Mouse (Mus musculus) left cerebral cortex, adult 2 months (tissue): Measurements from ENCODE around the gene Hps6. TPM values are rescaled to one million over a fixed set of nuclear protein-coding genes. Genes with fewer than 3 reads are reported as not detected.
"Not testable (repeated sequence)": the region's sequence is repeated elsewhere in the genome, so short reads cannot be mapped to it uniquely, and the experiment has no call there.

Experiments
- DNase-seq, 2 experiments: peaks; one replicate each; pipeline ENCODE4 v3.0.0; 2021 to 2022; ENCODE audit warnings: low spot score in 2 of 2, mixed read lengths in 1 of 2; ENCODE audit errors: extremely low spot score in 1 of 2
- H3K27ac ChIP-seq: fragments of 200-600 bp; 2 replicates; pipeline ENCODE4 v1.8.1; 2022
- H3K4me3 ChIP-seq: fragments of 200-600 bp; 2 replicates; pipeline ENCODE4 v1.8.1; 2022
- CTCF ChIP-seq: fragments of 200-600 bp; IDR thresholded peaks from 2 replicates; pipeline ENCODE4 v1.8.1; 2022; ENCODE audit warnings: antibody characterized with exemption, mild to moderate bottlenecking, moderate library complexity
- intact Hi-C: fragments of 180-260 bp; cut with DNase I; formaldehyde crosslinking; loops from one replicate; pipeline ENCODE4 v1.15.1; 2025
- long read RNA-seq, 2 experiments: library from polyadenylated mRNA; stranded (forward); transcript quantifications; one replicate each; pipeline ENCODE4 v2.0.0; 2021; ENCODE audit warnings: borderline mapping rate in 2 of 2
- total RNA-seq, 2 experiments: library from RNA; stranded (reverse); gene quantifications; 2 replicates each; pipeline ENCODE4 v1.2.3; 2021

The Hps6 gene
- 1 to 10 TPM; 6.0 to 7.4 TPM for total RNA-seq
- long read RNA-seq, experiment 1, transcript Hps6-201 (1 exons, 2,666 nt) = major isoform, 11 of 11 reads
- long read RNA-seq, experiment 1, partial matches to known transcripts = 0 of 11 reads
- long read RNA-seq, experiment 1, other reads (novel, unspliced or antisense) = 0 of 11 reads
- long read RNA-seq, experiment 2, transcript Hps6-201 (1 exons, 2,666 nt) = major isoform, 11 of 11 reads
- long read RNA-seq, experiment 2, partial matches to known transcripts = 0 of 11 reads
- long read RNA-seq, experiment 2, other reads (novel, unspliced or antisense) = 0 of 11 reads

DNA sequence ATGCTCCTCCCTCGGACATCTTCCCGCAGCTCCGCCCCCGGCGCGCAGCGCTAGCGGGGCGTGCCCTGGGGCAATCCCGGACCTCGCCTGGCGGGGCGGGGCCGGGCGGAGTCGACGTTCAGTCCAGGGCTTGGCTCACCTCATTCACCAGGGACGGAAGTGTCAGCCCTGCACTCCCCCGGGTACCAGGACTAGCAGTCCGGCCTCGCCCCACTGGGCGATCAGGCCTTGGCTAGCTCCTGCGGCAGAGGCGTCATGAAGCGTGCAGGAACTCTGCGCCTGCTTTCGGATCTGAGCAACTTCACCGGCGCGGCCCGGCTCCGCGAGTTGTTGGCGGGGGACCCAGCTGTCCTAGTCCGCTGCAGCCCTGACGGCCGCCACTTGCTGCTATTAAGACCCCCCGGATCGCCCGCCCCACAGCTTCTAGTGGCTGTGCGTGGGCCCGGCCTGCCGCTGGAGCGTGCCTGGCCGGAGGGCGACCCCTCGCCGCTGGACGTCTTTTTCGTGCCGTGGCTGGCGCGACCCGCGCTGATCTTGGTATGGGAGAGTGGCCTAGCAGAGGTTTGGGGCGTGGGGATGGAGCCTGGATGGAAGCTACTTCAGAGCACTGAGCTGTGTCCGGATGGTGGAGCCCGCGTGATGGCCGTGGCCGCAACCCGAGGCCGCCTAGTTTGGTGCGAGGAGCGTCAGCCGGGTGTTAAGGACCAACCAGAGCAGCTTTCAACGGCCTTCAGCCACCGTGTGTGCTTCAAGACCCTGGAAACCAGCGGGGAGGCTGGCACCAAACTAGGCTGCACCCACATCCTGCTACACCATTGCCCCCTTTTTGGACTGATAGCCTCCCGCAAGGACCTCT, at the start of gene Hps6:
TSS of gene Hps6 (plus strand) at position 138 of the 856 bp plus-strand sequence.
- DNase-seq = peak; percentile 67 to 75
- Histone ChIP-seq H3K27ac (peak within 1 kb of the TSS; percentile 50), H3K4me3 (peak within 1 kb of the TSS; percentile 89)
- intact Hi-C loops = no loop called here
- no peak; the same call in none of the 2 replicates for TF ChIP-seq CTCF

DNA sequence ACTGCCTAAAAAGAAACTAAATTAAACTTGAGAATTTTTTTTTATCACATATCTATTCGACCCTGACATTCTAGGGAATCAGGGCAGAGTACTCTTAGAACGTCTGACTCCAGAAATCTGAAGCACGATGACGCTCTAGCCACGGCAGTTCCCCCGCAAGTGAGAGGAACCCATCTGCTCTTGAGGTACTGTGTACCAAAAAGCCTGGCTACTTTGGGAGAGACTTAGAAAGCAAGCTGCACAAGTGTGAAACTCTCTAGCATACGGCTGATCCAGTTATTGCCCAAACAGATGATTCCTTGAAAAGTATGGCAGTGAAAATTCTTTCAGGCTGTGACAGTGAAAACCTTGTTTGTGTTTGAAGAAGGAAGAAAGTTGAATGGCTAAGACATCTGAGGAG, 46.6 kb upstream of the Hps6 start:
- peak overlapping the region; percentile 40; the same call in 1 of the 2 replicates for H3K27ac ChIP-seq
- intact Hi-C loops = no loop called here
- DNase-seq = peak in 1 of 2 experiments; percentile 56
- TF ChIP-seq CTCF = no peak
- H3K4me3 ChIP-seq = no peak overlapping the region

DNA sequence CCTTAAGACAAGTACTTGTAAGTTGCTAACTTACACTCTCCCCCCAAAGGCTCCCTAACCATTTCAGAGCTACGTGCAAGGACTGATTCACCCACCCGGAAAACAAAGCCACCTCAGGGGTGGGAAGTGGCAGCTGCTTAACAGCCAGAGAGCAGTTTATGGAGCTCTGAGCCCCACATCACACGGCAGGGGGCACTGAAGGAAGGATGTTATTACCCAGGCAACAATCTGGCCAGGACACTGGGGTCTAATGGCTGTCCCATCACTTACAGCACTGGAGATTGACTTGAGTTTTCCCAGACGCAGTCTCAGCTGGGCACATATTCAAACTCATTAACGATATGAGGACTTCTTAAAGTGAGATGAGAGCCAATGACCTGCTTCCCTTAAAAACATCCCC, 42.5 kb upstream of the Hps6 start:
- no peak for DNase-seq
- Histone ChIP-seq H3K4me3 (no peak overlapping the region), H3K27ac (no peak overlapping the region)
- intact Hi-C loops = no loop called here
- TF ChIP-seq CTCF = no peak

DNA sequence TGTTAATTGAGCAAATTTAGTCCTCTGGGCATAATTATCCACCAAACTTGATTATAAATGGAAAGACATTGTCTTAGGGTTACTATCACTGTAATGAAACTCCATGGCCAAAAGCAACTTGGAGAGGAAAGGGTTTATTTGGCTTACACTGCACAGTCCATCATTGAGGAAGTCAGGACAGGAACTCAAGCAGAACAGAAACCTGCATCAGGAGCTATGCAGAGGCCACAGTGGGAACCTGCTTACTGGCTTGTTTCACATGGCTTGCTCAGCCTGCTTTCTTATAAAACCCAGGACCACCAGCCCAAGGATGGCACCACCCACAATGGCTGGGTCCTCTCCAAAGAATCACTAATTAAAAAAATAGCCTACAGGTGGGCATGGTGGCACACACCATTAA, 18.9 kb upstream of the Hps6 start:
- TF ChIP-seq CTCF = no peak
- H3K27ac ChIP-seq = no peak overlapping the region
- H3K4me3 ChIP-seq = no peak overlapping the region
- intact Hi-C loops = no loop called here
- no peak for DNase-seq

DNA sequence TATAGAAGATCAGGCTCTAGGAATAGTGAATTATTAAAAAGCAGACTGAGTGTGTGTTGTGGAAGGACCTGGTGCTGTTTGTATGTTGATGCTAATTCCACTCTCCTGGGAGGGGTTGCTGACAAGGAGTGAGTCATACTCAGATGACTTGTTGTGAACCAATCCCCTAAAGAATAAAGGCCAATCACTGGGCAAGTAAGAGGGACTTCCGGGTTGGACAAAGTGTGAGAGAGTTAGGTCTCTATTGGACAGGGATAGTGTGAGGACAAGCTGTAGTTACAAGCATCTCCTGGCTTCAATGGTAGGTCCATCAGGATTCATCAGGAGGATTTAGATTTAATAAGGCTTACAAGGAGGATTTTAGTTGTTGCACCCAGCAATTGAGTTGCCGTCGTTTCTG, 15.1 kb upstream of the Hps6 start:
- no peak for DNase-seq
- intact Hi-C loops = no loop called here
- Histone ChIP-seq H3K4me3 (no peak overlapping the region), H3K27ac (no peak overlapping the region)
- TF ChIP-seq CTCF = no peak

DNA sequence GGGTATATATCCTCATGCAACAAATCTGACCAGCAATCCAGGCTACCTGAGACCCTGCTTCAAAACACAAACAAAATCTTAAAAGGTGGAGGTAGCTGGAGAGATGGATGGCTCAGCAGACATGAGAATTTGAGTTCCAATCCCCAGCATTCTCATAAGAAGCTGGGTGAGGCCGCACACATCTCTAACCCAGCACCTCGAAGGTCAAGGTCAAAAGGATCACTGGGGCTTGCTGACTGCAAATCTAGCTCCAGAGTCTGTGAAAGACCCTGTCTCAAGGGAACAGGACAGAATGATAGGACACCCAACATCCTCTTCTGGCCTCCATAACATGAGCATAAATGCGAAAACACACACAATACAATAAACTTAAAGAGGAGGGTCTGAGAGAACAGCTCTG, 12.1 kb upstream of the Hps6 start:
- Histone ChIP-seq H3K27ac (no peak overlapping the region), H3K4me3 (no peak overlapping the region)
- no peak for TF ChIP-seq CTCF
- no peak for DNase-seq
- intact Hi-C loops = no loop called here

DNA sequence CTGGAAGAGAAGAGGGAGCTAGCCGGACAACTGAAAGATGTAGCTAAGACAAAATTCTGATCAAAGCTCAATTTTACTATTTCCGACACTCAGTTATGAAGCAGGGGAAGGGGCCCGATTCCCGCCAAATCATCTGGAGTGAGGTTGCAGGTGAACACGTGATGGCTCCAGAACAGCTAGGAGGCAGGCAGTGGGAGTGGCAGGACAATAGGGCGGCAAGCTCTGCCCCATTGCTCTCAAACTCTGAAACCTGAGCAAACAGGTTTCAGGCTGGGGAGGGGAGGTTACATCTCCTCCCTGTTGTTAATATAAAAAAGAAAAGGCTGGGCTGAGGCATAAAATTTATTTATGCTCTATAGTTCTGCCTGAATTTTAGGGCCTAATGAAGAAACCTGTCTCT, 9.9 kb upstream of the Hps6 start:
- DNase-seq, H3K27ac ChIP-seq, intact Hi-C loops, H3K4me3 ChIP-seq: not testable (repeated sequence)

DNA sequence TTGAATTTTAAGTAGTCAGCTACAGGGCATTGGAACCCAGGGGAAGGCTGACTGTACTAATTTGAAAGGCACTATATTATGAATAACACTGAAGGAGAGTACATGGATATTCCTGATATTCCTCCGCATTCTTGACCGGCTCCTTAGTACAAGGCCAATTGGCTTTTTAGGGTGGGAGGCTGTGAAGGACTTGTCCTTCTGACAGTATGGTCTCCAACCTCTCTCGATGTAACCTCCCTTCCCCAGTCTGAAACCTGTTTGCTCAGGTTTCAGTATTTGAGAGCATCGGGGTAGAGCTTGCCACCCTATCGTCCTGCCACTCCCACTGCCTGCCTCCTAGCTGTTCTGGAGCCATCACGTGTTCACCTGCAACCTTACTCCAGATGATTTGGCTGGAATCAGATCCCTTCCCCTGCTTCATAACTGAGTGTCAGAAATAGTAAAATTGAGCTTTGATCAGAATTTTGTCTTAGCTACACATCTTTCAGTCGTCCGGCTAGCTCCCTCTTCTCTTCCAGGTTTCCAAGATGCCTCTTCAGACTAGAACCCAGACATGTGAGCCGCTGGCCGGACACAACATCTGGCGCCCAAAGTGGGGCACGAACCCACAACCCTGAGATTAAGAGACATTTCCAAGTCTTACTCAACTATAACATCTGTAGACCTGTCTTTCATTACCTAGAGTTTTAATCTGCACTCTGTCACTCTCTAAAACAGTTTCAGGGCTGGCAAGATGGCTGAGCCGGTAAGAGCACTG, 9.1 kb upstream of the Hps6 start:
- intact Hi-C loops = no loop called here
- TF ChIP-seq CTCF = no peak
- no peak for DNase-seq
- Histone ChIP-seq H3K27ac (no peak overlapping the region), H3K4me3 (no peak overlapping the region)

DNA sequence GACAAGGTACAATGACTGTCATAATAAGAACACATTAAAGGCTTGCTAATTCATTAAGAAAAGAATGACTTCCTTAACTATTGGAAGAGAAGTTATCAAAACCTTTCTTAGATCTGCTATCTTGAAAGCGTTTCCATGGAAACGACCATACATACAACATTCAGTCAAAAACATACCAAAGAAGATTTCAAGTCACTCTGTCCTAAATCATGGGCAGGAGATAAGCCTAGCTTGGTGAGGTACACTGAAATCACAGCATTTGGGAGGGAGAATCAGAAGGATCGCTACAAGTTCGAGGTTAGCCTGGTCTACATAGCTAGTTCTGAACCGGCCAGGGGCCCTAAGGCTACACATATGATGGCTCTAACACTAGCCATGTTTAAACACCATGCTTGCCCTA, 5.9 kb upstream of the Hps6 start:
- TF ChIP-seq CTCF = no peak
- peak overlapping the region; percentile 97; the same call in 1 of the 2 replicates for H3K27ac ChIP-seq
- intact Hi-C loops = no loop called here

DNA sequence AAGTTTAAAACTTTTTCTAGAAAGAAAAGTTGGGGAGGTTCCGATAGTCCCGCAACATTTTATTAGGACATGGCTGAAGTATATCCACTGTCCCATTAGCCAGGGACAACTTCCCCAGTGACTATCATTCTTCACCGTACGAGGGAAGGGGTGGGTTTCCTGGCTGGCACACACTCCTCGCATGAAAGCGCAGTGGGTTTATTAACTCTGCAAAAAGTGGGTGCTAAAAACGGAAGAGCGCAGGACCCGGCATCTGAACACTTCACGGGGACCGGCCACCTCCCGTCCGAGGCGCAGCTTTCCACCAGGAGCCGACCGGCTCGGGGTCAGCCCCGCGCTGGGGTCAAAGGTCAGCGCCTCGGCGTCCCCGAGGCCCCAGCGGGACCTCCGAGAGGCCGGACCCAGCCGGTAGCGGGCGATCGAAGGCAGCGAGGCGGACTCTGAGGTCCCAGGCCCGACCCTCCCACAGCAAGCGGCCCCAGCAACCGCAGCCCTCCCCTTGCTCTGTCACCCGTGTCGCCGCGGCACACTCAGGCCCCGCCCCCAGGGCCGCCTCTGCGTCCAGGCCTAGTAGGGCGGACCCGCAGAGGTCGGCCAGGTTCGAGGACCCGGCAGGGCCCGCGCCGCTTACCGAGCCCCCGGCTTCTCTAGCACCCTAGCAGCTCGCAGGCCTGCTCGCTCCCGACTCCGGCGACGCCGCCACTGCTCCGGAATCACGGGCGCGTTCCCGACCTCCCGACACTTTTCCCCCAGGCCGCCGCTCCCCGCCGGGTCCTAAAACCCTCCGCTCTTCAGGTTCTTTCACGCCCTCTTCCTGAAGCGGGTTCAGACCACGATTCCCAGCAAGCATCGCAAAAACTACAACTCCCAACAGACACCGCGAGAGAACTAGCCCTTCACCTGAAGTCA, 5.3 kb upstream of the Hps6 start, which contains the start of gene Armh3:
TSS of gene Armh3 (minus strand) at position 704 of the 909 bp plus-strand sequence.
- peak within 1 kb of the TSS; percentile 69 for H3K4me3 ChIP-seq
- intact Hi-C loops = loop anchor here (1.0 to 2.0 kb wide), 3 partner anchors 41 to 77 kb away; partner anchors contain the start of gene Nolc1
- no peak; the same call in 1 of the 2 replicates for TF ChIP-seq CTCF
- H3K27ac ChIP-seq = peak within 1 kb of the TSS; percentile 97
- DNase-seq = peak; percentile 90

More for the DNA sequence above, 5.9 kb upstream of the Hps6 start:
- peak overlapping the region; percentile 69 for H3K4me3 ChIP-seq
- DNase-seq = no peak
